Mouse (Mus musculus) liver, adult 2 months (tissue): Measurements from ENCODE around the gene Mindy2. TPM values are rescaled to one million over a fixed set of nuclear protein-coding genes. Genes with fewer than 3 reads are reported as not detected.

ENCODE experiments used
- DNase-seq: peaks from one replicate; pipeline ENCODE4 v3.0.0-alpha.2; 2011; ENCODE audit warnings: low read depth, low spot score; ENCODE audit errors: extremely low read depth
- H3K27ac ChIP-seq: fragments of 200-500 bp; replicated peaks from 2 replicates; pipeline ENCODE4 v1.5.1; 2012; ENCODE audit warnings: low read depth, mild to moderate bottlenecking, control low read depth, inconsistent platforms, low read length; ENCODE audit not compliant: insufficient read depth
- H3K27me3 ChIP-seq: fragments of 200-500 bp; 2 replicates; pipeline ENCODE4 v1.6.1; 2012; ENCODE audit warnings: mild to moderate bottlenecking, moderate library complexity, low read length, inconsistent platforms; ENCODE audit not compliant: control insufficient read depth, insufficient read depth
- H3K36me3 ChIP-seq: fragments of 200-500 bp; 2 replicates; pipeline ENCODE4 v1.6.1; 2012; ENCODE audit warnings: low read length, inconsistent platforms; ENCODE audit not compliant: control insufficient read depth, insufficient read depth
- H3K4me1 ChIP-seq: fragments of 200-500 bp; 2 replicates; pipeline ENCODE4 v1.6.1; 2011; ENCODE audit warnings: low read length; ENCODE audit not compliant: control insufficient read depth, insufficient read depth
- H3K4me3 ChIP-seq: fragments of 200-500 bp; 2 replicates; pipeline ENCODE4 v1.5.1; 2011; ENCODE audit warnings: low read depth, mild to moderate bottlenecking, control low read depth, low read length, moderate library complexity; ENCODE audit not compliant: insufficient read depth
- H3K79me2 ChIP-seq: fragments of 200-500 bp; 2 replicates; pipeline ENCODE4 v1.6.1; 2012; ENCODE audit warnings: inconsistent platforms, mild to moderate bottlenecking, low read length, moderate library complexity; ENCODE audit not compliant: control insufficient read depth, insufficient read depth
- H3K9ac ChIP-seq: fragments of 200-500 bp; 2 replicates; pipeline ENCODE4 v1.6.1; 2012; ENCODE audit warnings: low read depth, mild to moderate bottlenecking, control low read depth, inconsistent platforms, low read length
- CTCF ChIP-seq: fragments of 200-500 bp; IDR thresholded peaks from 2 replicates; pipeline ENCODE4 v1.5.1; 2011; ENCODE audit warnings: low read depth, low read length, control low read depth
- POLR2A ChIP-seq: fragments of 200-500 bp; IDR thresholded peaks from 2 replicates; pipeline ENCODE4 v1.6.1; 2011; ENCODE audit warnings: low read length, control low read depth; ENCODE audit not compliant: insufficient read depth; ENCODE audit errors: extremely low read depth
- WGBS: fragments of 180-500 bp; shearing (Covaris S2); methylation state at CpG from one replicate; pipeline ENCODE4 v1.1.7; 2018; 5-methylcytosine and 5-hydroxymethylcytosine counted together
- polyA plus RNA-seq: library from polyadenylated mRNA; depleted of rRNA; stranded (reverse); fragments of >200 nt; gene quantifications from 2 replicates; pipeline ENCODE4 v1.2.3, GENCODE M21; 2012
- total RNA-seq: library from RNA; depleted of rRNA; stranded (reverse); fragments of >200 nt; gene quantifications from 2 replicates; pipeline ENCODE4 v1.2.3, GENCODE M21; 2014

The Mindy2 gene
- total and polyA plus RNA-seq, 2 experiments: 2.5 to 17.2 TPM

GRCm38 (mm10) chr9:70679132-70680091, 22.4 kb upstream of the Mindy2 start:
- Histone ChIP-seq H3K4me1 (peaks cover 4% of the 10 kb centered on the region; the same call in 1 of the 2 replicates), H3K27ac (peak overlapping the region; percentile 90), H3K9ac (peak overlapping the region; percentile 96), H3K27me3 (no peaks in the 10 kb centered on the region), H3K36me3 (no peaks in the 10 kb centered on the region), H3K79me2 (peaks cover 7% of the 10 kb centered on the region; the same call in 1 of the 2 replicates), H3K4me3 (peak overlapping the region; percentile 91)
- peak; percentile 41 for DNase-seq
- TF ChIP-seq CTCF (no peak), POLR2A (no peak)
- WGBS: under 1% methylated on average over 103 of the region's 103 CpGs

GRCm38 (mm10) chr9:70678682-70679131, 21.7 kb upstream of the Mindy2 start, which contains the start of gene Adam10:
Gene Adam10, plus strand, starts transcription at chr9:70678997.
- H3K79me2 ChIP-seq: peaks cover 7% of the 10 kb centered on the region; the same call in 1 of the 2 replicates
- TF ChIP-seq CTCF (no peak), POLR2A (peak; percentile 94)
- peak within 1 kb of the TSS; percentile 91 for H3K4me3 ChIP-seq
- H3K27me3 ChIP-seq: no peaks in the 10 kb centered on the region
- H3K36me3 ChIP-seq: no peaks in the 10 kb centered on the region
- peak within 1 kb of the TSS; percentile 96 for H3K9ac ChIP-seq
- peaks cover 4% of the 10 kb centered on the region; the same call in 1 of the 2 replicates for H3K4me1 ChIP-seq
- H3K27ac ChIP-seq: peak within 1 kb of the TSS; percentile 90
- WGBS: under 1% methylated on average over 44 of the region's 48 CpGs
- peak; percentile 89 for DNase-seq

- H3K36me3 ChIP-seq: no peaks in the 10 kb centered on the region
- no peak overlapping the region for H3K27ac ChIP-seq
- TF ChIP-seq POLR2A (no peak), CTCF (0 out of 2 replicates have a peak, but pooled peaks have one; percentile 3)
- no peak overlapping the region for H3K4me3 ChIP-seq
- 90% methylated on average over 5 of the region's 5 CpGs for WGBS
- peaks cover 2% of the 10 kb centered on the region; the same call in 1 of the 2 replicates for H3K4me1 ChIP-seq
- H3K79me2 ChIP-seq: no peaks in the 10 kb centered on the region
- no peak overlapping the region for H3K9ac ChIP-seq
- no peak for DNase-seq
- H3K27me3 ChIP-seq: no peaks in the 10 kb centered on the region
Measured at GRCm38 (mm10) chr9:70675961-70676360, 19.0 kb upstream of the Mindy2 start.

GRCm38 (mm10) chr9:70675117-70675516, 18.1 kb upstream of the Mindy2 start:
- TF ChIP-seq POLR2A (no peak), CTCF (no peak)
- WGBS: 81% methylated on average over 4 of the region's 4 CpGs
- H3K27me3 ChIP-seq: no peaks in the 10 kb centered on the region
- no peaks in the 10 kb centered on the region for H3K79me2 ChIP-seq
- H3K27ac ChIP-seq: no peak overlapping the region
- H3K4me3 ChIP-seq: no peak overlapping the region
- H3K9ac ChIP-seq: no peak overlapping the region
- no peak for DNase-seq
- no peaks in the 10 kb centered on the region for H3K36me3 ChIP-seq
- H3K4me1 ChIP-seq: peaks cover 2% of the 10 kb centered on the region; the same call in 1 of the 2 replicates

GRCm38 (mm10) chr9:70673656-70674055, 16.7 kb upstream of the Mindy2 start:
- WGBS: 96% methylated on average over 4 of the region's 4 CpGs
- H3K79me2 ChIP-seq: no peaks in the 10 kb centered on the region
- no peaks in the 10 kb centered on the region for H3K36me3 ChIP-seq
- no peak overlapping the region for H3K9ac ChIP-seq
- H3K27me3 ChIP-seq: no peaks in the 10 kb centered on the region
- TF ChIP-seq CTCF (no peak), POLR2A (no peak)
- H3K4me3 ChIP-seq: no peak overlapping the region
- DNase-seq: no peak
- no peak overlapping the region for H3K27ac ChIP-seq
- peaks cover 2% of the 10 kb centered on the region; the same call in 1 of the 2 replicates for H3K4me1 ChIP-seq
